Mouse (Mus musculus) natural killer cell, adult 2 months (primary cell): ENCODE data around the gene Lrrc31.
"Not testable (repeated sequence)": the region's sequence is repeated elsewhere in the genome, so short reads cannot be mapped to it uniquely, and the experiment has no call there.

Source experiments
- DNase-seq, 2 experiments: peaks; one replicate each; pipeline ENCODE4 v3.0.0; 2022; ENCODE audit warnings: low spot score in 2 of 2

The Lrrc31 gene

DNA sequence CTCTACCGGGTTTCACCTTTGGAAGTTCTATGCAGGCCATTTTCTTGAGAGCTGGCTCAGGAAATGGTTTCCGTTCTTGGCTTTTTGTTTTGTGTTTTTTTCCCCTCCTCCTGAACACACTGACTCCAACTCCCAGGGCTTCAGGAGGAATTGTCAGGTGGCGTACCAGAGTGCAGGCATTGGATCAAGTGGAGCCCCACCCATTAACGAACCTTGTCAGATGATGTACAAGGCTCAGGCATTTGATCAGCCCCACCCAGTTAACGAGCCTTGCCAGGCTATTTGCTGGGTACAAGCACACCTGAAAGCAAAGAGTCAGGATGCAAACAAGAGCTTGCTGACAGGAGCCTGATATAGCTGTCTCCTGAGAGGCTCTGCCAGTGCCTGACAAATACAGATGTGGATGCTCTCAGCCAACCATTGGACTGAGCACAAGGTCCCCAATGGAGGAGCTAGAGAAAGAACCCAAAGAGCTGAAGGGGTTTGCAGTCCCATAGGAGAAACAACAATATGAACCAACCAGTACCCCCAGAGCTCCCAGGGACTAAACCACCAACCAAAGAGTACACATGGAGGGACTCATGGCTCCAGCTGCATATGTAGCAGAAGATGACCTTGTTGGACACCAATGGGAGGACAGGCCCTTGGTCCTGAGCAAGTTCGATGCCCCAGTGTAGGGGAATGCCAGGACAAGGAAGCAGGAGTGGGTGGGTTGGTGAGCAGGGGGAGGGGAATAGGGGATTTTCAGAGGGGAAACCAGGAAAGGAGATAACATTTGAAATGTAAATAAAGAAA, at the start of gene Lrrc31:
Lrrc31 (minus strand) TSS at position 133 of the 795 bp plus-strand sequence.
- not testable (repeated sequence) for DNase-seq

DNA sequence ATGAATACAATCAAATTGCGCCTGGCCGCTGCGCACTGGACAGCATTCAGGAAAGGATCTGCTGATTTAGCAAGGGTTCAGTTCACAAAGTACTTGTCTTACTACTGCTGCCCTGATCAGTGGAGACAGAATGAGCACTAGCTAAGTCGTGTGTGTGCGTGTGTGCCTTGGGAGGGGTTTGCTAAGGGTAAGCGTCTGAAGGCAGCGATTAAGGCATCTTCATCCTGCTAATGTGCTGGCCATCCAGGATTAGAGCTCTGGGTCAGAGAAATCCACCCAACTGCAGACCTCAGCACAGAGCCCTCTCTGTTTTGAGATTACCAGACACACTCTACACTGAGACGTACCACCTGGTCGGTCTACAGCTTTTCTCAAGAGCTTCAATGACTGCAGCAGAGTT, 48.7 kb upstream of the Lrrc31 start:
- DNase-seq = no peak

DNA sequence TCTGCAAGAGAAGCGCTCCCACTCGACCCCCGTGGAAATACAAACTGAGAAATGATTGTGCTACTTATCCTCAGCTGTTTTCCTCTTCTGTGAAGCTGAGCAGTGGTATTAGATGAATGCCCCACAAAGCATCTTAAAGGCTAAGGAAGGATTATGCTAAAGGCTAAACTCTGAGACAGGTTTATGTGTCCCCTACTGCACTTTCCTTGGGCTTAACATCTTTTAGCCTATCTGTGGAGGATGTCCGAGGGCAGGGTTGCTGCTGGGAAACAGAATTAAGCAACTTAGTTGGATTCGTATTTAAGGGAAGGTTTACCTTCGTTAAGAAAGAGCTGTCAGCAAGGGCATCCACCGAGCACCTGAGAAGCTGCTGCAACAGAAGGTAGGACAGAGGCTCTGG, 46.4 kb upstream of the Lrrc31 start, which contains the start of gene Samd7:
Samd7 (plus strand) TSS at position 288 of the 400 bp plus-strand sequence.
- DNase-seq = no peak

DNA sequence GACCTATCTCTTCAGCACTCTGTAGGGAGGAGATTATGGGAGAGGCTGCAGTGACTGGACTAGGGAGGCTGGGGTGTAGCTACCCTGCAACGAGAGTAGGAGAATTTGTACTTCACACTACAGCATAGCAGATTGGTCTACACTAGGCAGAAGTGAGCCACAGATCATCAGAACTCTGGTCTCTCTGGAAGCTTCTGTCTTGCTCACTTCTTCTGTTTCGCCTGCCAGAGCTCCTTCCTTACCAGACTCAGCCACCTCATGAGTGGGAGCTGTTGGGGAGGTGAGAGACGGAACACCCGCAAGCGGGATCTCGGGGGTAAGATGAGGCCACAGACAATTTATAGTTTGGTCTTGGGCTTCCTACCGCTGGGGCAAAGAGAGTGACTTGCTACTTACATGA, 43.2 kb upstream of the Lrrc31 start:
- DNase-seq = no peak

DNA sequence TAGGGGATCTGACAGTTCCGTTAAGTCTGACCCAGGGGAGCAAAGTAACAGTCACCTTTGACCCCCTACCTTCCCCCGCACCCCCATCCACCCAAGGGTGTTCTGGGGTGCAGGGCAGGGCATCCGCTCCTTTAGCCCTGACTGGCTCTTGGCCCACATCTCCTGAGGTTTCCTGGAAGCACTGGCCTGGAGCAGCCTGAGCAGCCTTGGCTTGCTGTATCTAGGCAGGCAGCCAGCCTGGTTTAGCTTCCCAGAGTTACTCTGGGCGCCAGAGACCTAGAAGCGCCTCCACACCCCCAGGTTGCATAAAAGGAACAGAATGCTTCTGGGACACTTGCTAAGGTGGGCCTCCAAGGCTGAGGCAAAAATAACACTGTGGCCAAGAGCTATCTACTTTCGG, 41.7 kb upstream of the Lrrc31 start:
- no peak for DNase-seq

DNA sequence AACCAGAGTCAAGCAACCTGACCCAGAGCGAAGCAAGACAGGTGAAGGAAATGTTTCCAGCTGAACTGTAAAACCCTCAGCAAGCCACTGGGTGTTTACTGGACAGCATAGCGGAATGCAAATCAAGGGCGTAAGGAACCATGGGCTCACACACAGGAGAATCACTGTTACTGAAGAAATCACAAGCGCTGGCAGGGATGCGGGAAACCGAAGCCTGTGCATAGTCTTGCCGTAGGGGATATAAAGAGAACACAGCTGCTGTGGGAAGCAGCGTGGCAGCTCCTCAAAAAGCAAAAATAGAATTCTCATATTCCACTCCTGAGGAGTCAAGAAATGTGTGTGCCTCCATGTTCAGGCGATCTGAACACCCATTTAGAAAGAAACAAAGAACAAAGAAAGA, 37.2 kb upstream of the Lrrc31 start:
- no peak for DNase-seq

DNA sequence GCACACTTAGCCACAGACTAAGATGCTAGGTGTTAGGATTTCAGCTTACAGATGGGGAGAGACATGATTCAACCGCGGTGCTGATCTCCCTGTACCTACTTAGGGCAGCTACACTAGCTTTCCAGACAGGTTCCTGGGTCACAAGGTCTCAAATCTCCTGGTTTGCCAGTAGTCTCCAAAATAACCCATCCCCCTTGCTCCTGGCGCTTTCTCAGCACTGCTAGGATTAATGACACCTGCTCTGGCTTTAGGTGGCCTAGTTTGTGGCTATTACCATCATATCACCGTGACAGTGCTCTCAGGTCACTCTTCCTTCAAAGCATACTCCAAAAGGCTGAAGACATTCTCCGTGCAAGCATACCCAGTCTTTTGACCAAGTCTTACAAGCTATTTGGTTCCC, 29.4 kb upstream of the Lrrc31 start:
- DNase-seq = no peak

DNA sequence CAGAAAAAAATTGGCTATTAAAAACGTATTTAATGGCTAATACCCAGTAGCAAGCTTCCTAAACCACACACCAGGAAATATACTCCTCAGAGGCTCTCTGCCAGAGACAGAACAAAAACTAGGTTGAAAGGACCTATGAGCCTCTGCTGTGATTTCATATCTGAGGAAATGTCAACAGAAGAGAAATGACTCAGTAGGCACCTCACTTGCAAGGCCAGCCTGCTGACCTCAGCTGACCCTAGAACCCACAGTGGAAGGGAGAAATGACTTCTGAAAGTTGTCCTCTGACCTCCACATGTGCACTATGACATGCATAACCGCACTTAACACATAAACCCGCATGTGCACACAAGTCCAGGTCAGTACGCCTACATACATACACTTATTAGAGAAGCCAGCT, 27.6 kb upstream of the Lrrc31 start:
- DNase-seq = no peak

DNA sequence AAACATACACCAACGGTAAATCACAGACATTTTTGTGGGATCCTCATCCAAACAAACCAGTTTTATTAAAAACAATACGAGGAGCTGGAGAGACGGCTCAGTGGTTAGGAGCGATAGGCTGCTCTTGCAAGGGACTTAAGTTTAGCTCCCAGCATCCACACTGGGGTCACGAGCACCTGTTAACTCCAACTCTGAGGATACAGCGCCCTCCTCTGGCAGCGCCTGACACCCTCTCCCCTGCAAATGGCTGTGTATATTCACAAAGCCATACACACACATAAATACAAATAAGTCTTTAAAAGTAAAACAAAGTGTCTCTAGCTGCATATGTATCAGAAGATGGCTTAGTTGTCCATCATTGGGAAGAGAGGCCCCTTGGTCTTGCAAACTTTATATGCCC, 25.9 kb upstream of the Lrrc31 start:
- no peak for DNase-seq

DNA sequence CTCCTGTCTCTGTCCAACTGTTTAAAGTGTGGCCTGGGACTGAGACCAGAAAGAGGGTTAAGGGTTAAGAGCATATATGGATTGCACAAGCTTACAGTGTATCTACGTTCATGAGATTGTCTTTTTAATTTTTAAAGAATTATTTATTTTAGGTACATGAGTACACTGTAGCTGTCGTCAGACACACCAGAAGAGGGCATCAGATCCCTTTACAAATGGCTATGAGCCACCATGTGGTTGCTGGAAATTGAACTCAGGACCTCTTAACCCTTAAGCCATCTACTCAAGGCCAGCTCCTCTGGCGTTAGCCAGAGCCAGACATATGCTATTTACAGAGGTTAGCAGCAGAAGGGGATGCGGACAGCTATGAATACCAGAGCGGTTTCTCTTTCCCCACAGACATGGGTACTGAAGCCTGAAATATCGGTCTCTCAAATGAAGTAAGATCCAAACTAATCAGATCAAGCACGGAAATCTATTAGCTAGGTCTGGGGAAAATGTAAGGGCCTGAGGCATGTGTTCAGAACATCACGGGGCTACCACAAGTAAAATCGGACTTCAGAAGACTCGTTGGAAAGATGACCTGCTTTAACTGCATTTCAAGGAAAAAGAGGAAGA, 25.3 kb upstream of the Lrrc31 start:
- DNase-seq = no peak

DNA sequence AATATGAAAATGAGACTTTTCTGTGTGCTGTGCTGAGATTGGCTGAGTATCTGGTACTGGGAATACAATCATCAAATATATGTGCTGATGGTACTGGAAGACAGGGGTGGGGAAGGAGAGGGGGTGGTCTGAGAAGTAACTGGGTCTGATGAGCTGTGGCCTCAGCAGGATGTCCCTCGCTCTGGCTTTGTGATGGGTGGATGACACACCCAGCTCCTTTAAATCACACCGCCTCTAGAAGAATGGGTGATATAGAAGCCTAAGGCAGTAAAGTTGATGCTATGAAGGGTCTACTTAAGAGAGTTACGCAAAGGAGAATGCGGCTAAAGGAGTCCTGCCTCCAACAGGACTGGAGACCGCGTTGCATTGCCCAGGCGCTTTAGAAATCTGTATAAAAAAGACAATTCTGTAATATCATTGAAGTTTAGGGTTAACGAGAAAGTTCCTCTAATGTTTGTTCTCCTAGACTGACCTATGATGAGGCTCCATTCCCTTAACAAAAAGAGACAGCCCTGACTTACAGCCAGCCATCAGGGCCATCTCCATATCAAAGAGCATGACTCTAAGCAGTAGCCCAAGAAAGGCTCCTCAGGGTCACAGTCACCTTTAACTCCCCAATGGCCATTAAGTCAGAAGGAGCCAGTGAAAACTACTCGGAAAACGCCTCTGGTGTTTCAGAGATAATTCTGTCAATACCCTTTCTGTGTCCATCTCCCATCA, 24.6 kb upstream of the Lrrc31 start:
- no peak for DNase-seq

DNA sequence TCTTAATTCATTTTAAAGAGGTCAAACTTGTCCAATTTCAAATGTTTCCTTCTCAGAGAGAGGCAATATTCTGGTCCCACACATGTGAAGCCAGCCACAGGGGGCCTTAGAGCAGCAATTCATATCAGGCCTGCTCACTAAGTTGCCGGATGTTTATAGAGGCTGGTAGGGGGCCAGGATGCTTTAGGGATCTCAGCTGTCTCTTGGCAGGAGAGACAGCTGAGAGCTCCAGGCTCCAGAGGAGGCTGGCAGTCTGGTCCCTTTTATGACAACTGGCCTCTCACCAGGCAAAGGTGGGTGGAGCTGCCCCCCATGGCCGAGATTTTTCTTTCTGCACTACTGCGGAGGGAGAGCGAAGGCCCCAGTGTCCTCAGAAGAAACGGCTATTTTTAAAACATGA, 23.5 kb upstream of the Lrrc31 start:
- no peak for DNase-seq

DNA sequence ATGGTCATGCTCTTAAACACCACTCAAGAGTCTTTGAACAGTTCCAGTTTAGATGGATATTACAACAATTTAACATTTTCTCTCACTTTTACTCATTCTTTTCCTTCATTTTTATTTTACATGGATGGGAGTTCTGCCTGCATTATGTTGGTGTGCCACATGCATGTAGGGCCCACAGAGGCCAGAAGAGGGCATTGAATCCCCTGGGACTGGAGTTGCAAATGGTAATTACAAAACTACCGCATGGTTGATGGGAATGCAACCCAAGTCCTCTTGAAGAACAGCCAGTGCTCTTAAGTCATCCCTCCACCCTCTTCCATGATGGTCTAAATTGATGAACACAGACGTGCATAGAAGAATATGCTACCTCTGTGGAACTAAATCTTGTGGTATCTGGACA, 22.8 kb upstream of the Lrrc31 start:
- DNase-seq = no peak

DNA sequence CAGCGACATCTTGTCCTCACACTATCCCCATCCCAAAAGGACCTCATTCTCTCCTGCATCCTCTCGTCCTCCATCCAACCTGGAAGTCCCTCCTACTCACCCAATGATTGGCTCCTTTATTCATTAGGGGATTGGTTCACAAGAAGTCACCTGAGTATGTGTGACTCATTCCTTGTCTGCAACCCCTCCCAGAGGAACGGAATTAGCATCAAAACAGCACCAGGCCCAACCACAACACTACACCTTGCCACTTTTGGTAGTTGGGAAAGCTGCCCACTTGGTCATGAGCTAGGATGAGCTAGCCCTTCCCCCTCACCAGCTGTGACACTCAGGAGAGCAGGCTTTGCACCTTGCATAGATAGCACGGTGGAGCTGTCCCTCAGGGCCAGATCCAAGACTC, 22.4 kb upstream of the Lrrc31 start:
- no peak for DNase-seq

DNA sequence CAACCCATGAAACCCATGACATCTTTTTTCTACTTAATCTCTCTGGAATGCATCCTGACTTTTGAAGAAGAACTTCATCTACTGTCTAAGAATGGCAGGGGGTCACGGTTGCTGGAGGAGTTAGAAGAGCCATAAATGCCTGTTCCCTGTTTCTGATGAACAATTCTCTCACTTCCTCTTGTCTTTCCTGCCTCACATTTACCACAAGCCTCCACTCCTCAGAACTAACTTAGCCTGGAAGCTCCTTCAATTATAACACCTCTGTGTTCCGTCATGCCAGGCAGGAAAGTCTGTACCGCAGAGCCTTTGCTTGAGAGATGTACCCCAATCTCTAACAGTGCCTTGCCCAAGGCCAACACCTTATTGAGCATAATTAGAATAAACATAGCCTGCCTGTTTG, 19.0 kb upstream of the Lrrc31 start:
- no peak for DNase-seq

DNA sequence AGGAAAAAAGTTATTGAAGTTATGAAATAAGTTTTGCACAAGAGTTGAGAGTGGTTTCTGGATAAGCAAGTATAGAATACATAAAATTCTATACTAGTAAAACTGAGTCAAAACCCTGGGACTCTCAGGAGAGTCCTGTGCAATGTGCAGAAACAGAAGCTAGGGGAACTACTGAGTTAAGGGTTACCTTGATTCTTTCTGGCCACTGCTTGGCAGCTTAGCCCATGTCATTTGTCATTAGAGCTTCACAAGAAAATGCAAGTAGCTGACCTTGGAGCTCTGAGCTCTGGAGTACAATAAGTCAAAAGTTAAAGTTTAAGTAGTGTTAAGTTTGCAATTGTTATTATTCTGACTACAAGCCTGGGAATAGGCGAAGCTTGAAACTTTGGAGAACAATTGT, 13.7 kb upstream of the Lrrc31 start:
- DNase-seq = no peak

DNA sequence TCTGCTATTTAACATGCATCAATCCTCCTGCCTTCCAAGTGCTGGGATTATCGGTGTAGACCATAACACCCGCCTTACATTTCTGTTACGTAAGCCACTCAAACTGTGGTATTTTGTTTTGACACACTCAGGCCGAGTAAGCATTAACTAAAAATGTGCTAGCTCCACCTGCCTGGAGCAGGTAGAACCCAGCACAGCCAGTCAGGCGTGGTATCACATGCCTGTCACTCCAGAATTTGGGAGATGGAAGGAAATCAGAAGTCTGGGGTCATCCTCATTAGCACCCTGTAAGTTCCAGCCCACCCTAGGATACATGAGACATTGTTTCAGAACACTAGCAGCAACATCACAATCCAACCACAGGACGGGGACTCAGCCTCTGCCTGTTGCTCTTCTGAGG, 10.5 kb upstream of the Lrrc31 start:
- DNase-seq = no peak

DNA sequence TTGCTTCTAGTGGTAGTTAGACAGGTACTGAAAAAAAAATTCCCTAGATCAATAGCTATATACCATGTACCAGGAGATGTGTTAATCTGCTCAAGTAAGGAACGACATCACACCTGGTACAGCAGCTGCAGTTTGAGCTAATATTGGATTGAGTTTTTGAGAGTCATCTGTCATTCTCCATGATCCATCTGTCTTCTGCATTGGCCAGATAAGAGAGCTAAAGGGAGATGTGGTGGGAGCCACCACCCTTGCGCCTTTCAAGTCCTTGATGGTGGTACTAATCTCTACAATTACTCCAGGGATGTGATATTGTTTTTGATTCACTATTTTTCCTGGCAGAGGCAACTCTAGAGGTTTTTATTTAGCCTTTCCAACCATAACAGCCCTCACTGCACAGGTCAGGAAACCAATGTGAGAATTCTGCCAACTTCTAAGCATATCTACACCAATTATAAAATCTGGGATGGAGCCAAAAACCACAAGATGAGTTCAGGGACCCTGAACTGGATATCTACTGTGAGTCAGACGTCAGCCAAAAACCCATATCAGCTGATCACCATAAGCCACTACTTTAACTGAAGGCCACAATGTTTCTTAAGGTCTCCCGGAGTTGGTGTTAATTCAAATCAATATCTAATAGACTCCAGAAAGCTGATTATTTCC, 7.1 kb upstream of the Lrrc31 start:
- no peak for DNase-seq

DNA sequence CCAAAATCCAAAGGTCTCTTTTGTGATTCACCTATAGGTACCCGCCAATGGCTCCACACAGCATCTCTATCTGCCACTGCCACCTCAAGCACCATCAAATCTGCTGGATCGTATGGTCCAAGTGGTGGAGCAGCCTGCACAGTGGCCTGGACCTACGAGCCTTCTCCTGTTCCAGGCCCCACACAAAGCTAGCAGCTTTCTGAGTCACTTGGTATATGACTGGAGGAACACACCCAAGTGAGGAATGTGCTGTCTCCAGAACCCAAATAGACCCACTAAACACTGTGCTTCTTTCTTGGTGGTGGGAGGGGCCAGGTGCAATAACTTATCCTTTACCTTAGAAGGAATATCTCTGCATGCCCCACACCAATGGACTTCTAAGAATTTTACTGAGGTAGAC, 6.3 kb upstream of the Lrrc31 start:
- no peak for DNase-seq

DNA sequence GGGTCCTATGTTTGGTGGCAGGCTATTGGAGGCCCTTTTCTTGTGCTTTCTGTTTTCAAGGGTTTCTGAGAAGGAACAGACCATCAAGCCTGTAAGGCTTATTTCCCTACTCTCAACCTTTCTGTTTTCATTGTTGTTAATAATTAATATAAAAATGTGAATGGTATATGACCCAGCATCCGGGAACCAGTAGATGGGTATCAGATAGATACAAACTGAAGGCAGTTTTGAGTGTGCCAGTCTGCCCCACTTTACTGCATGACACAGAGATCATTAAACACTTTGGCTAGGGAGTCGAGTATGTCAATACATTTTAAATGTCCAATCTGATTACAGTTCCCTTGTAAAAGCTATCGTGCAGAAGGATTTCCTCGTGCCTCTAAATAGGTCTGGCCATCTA, 1.8 kb downstream of the Lrrc31 start:
- no peak for DNase-seq

DNA sequence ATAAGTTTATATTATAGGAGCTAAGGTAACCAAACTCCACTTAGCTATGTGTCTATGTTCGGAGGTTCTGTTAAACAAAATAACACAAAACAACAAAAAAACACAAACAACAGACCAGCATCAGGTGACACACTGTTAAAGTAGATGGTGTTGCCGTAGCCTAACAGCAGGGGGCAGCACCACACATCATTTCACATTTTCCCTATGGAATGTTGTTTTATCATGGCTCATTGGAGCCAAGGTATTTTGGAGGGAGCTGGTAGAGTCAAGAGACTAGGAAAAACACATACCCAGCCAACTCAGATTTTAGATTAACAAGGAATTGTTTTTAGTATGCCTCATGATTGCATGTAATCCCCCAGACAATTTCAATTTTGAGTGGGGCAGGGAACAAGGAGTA, 3.3 kb downstream of the Lrrc31 start:
- no peak for DNase-seq

DNA sequence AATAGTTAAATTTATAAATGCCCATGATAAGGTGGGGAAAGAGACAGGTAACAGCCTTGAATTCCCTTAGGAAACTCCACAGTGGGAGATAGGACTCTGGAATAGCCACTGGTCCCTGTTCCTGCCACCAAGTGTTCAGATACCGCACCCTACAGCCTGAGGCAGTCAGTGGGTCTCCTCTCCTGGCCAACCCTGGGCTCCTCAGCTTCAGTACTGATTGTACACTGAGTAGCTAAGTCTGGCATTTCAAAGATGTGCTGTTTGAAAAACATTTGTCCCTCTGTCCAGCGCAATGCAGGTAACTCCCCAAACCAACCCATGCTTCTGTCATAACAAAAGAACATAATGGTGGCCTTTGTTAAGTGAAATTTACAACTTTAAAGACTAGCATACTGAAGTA, 4.0 kb downstream of the Lrrc31 start:
- no peak for DNase-seq
